Mouse (Mus musculus) retina, postnatal 7 days (tissue): Measurements from ENCODE around the gene Glp2r.

Experiments
- DNase-seq: peaks from one replicate; pipeline ENCODE4 v3.0.0-alpha.2; 2012; ENCODE audit warnings: low read depth, low spot score

The Glp2r gene

GRCm38 (mm10) chr11:67771053-67771452 is at the start of gene Glp2r:
TSS of gene Glp2r (minus strand) at chr11:67771153.
- DNase-seq = no peak

- peak; percentile 21 for DNase-seq
Measured at GRCm38 (mm10) chr11:67820221-67820620, 49.3 kb upstream of the Glp2r start.

GRCm38 (mm10) chr11:67819604-67820003 is 48.7 kb upstream of the Glp2r start:
- peak; percentile 27 for DNase-seq

- DNase-seq = no peak
Measured at GRCm38 (mm10) chr11:67811535-67811934, 40.6 kb upstream of the Glp2r start.

- no peak for DNase-seq
Measured at GRCm38 (mm10) chr11:67808051-67808450, 37.1 kb upstream of the Glp2r start.

- DNase-seq = no peak
Measured at GRCm38 (mm10) chr11:67806832-67807597, 36.1 kb upstream of the Glp2r start.

GRCm38 (mm10) chr11:67805538-67805937 is 34.6 kb upstream of the Glp2r start:
- DNase-seq = no peak

- DNase-seq = no peak
Measured at GRCm38 (mm10) chr11:67801169-67801568, 30.2 kb upstream of the Glp2r start.

- DNase-seq = no peak
Measured at GRCm38 (mm10) chr11:67800130-67800723, 29.3 kb upstream of the Glp2r start.

GRCm38 (mm10) chr11:67797931-67798330 is 27.0 kb upstream of the Glp2r start, which contains the start of gene Dhrs7c:
TSS of gene Dhrs7c (plus strand) at chr11:67798187.
- no peak for DNase-seq

- no peak for DNase-seq
Measured at GRCm38 (mm10) chr11:67790182-67790581, 19.2 kb upstream of the Glp2r start.

GRCm38 (mm10) chr11:67774379-67774778 is 3.4 kb upstream of the Glp2r start, which contains the start of gene Gsg1l2:
TSS of gene Gsg1l2 (plus strand) at chr11:67774608.
- no peak for DNase-seq

GRCm38 (mm10) chr11:67772577-67772976 is 1.6 kb upstream of the Glp2r start:
- peak; percentile 70 for DNase-seq

- DNase-seq = no peak
Measured at GRCm38 (mm10) chr11:67771691-67772090, 738 bp upstream of the Glp2r start.

GRCm38 (mm10) chr11:67757373-67758167 is 13.4 kb downstream of the Glp2r start:
- DNase-seq = no peak

- no peak for DNase-seq
Measured at GRCm38 (mm10) chr11:67756287-67756686, 14.7 kb downstream of the Glp2r start.

GRCm38 (mm10) chr11:67741569-67741968 is 29.4 kb downstream of the Glp2r start:
- DNase-seq = no peak

- DNase-seq = no peak
Measured at GRCm38 (mm10) chr11:67738846-67739490, 32.0 kb downstream of the Glp2r start.

- no peak for DNase-seq
Measured at GRCm38 (mm10) chr11:67738345-67738744, 32.6 kb downstream of the Glp2r start.

- DNase-seq = no peak
Measured at GRCm38 (mm10) chr11:67734597-67734996, 36.4 kb downstream of the Glp2r start.

- no peak for DNase-seq
Measured at GRCm38 (mm10) chr11:67733726-67734125, 37.2 kb downstream of the Glp2r start.

GRCm38 (mm10) chr11:67731056-67731455 is 39.9 kb downstream of the Glp2r start:
- DNase-seq = no peak
